Mouse (Mus musculus): ENCODE results near the gene Atp13a2.

Atp13a2 gene

DNA sequence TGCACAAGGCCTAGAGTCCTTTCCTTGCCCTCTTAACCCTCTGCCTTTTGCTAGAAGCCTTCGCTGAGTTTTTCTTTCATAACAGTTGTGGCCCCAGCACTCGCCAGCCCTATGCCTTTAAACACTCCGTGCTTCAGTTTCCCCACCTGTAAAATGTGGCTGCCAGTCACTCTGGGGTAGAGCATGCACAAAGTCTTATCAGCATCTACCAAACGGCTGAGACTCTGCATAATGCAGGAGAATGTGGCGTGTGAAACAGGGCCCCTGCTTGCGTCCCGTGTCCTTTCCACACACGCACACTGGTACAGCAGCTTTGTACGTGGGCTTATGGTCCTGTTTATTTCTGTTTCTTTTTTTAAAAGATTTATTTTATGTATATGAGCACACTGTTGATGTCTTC, 10.1 kb downstream of the Atp13a2 start:
- no peak for DNase-seq (ENCODE audit: low read depth)

DNA sequence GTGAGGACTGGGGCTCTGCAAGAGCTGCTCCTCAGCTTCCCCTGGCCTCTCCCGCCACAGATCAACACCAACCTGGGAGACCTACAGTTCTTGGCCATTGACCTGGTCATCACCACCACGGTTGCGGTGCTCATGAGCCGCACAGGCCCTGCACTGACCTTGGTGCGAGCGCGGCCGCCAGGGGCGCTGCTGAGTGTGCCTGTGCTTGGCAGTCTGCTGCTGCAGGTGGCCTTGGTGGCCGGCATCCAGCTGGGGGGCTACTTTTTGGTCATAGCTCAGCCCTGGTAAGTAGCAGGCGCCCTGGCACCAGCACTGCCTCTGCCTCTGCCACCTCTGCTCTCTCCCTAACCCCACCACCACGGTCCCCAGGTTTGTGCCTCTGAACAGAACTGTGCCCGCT, 19.3 kb downstream of the Atp13a2 start:
- DNase-seq (ENCODE audit: low read depth) = no peak

DNA sequence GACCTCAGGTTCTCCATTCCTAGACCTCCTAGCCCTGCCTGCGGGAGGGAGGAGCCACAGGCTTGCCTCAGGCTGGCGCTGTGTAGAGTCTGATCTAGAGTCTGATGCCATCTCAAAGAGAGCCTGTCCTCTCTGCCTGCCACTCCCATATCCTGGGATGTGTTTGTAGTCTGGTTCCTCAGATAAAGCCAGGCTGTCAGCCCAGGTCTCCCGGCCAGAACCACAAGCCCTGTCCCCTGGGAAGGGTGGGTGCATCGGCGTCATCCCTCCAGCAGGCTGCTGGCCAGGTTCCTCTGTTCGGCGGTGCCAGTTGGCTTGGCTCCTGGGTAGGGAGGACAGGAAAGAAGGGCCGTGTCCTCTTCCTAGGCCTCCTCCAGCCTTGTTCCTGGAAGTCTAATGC, 21.4 kb downstream of the Atp13a2 start:
- no peak for DNase-seq (ENCODE audit: low read depth)

DNA sequence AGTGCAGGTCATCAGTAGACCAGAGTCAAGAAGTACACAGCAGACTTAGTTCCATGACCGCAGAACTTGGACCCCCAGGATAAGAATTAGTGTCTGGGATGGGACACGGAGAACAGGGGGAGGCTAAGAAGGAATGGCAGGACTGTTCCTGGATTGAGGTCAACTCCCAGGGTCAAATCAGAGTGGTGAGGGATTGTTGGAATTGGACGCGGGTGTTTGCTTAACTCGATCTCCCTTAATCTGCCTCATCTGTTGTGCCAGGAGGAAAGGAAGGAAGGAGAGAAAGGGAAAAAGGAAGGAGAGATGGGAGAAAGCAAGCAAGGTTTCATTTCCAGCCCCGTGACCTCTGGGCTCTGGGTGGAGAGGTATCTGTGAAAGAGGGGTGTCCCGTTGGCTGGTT, 23.4 kb downstream of the Atp13a2 start, which contains the start of gene Mfap2:
Gene Mfap2 (plus strand): TSS at position 301 of the 400 bp plus-strand sequence.
- no peak for DNase-seq (ENCODE audit: low read depth)

DNA sequence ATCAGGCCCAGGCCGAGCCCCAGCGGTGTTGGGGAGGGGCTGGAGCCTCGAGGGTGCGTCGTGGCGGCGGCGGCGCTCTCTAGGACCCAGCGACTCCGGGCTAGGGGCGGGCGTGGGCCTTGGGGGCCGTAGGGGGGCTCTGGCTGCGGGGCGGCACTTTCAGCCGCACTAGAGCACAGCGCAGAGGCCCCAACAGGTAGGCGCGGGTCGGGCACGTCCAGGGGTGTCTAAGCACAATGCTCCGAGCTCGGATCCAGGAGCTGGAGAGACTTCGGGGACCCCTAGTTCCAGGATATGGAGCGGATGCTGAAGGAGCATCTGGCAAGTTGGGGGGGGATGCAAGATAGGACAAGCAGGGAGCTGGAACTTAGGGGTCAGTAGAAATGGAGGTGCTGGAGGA, 23.9 kb downstream of the Atp13a2 start:
- DNase-seq (ENCODE audit: low read depth) = no peak

DNA sequence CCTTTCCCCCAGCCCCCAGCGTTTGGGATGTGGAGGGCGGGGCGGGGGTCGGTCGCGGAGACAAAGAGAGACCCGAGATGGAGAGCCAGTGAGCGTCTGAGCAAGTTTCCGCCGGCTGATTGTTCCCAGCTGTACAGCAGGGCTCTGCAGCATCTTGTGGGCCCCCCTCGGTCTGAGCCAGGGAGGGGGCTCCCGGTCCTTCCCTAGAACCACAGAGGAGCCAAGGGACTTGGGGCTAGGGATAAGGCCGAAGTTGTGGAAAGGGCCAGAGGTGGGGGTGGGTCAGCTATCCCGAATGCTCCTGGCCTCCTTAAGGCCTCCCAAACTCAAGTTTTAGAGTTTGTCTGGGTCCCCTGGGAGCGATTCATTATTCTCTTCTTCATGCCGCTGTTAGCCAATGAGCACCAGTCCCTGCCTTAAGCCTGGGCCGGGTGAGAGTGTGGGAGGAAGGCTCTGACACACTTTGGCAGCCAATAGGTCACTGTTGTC, 24.3 kb downstream of the Atp13a2 start:
- DNase-seq (ENCODE audit: low read depth) = no peak

DNA sequence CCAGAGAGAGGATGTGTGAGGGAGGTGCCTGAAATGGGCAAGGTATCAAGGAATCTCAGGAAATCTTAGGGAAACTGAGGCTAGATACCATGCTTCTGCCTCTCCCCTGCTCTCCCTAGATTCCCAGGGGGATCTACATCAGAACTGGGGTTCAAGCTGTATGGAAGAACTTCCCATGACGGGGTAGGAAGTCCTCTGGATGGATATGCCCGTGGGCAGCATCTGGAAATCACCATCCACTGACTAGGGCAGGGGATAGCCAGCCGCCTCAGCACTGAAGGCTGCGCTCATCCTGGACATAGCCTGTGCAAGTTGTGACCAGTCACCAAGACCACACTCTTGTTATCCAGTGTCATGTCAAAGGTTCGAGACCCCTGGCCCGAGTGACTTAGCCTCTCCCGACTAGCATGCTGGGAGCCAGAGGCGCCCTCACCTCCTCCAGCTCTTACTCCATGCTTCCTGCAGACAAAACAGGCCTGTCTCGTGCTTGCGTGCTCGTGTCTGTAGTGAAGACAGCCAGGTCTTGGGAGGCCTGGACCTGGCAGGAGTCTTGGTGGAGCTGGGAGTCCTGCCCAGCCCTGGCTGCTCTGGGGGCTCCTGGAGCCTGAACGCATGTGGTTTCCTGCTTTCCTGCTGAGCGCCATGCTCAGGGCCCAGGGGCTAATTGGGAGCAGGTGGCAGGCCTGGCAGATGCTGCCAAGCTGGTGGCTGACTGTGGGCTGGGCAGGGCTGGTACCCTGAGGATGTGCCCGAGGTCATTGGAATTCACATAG, 25.1 kb downstream of the Atp13a2 start:
- no peak for DNase-seq (ENCODE audit: low read depth)

DNA sequence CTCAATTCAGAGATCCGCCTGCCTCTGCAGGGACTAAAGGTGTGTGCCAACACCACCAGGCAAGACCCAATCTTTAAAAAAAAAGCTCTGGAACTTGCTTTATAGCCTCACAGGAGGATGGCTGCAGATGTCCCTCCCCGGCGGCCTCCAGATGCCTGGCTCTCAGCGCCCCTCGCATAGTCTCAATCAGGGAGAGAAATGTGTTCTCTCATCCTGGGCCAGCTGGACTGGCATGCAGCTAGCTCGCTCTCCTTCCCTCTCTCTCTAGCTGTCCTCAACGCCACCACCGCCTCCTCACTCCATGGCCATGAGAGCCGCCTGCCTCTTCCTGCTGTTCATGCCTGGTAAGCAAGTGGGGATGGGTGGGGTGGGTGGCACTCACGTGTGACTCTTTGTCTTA, 25.9 kb downstream of the Atp13a2 start:
- DNase-seq (ENCODE audit: low read depth) = no peak

DNA sequence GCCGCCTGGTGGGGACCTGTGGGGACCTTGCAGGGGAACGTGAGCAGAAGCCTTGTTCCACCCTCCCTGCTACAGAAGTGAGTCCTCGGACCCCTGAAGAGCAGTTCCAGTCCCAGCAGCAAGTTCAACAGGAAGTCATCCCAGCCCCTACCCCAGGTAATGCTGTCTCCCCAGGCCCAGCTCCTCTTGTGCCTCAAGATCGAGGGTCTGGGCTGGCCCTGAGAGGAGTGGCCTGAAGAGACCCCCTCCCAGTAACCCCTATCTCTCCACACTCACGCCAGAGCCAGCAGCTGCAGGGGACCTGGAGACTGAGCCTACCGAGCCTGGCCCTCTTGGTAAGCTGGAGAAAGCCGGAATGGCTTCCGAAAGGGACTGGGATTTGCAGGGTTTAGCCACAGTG, 27.4 kb downstream of the Atp13a2 start:
- no peak for DNase-seq (ENCODE audit: low read depth)

DNA sequence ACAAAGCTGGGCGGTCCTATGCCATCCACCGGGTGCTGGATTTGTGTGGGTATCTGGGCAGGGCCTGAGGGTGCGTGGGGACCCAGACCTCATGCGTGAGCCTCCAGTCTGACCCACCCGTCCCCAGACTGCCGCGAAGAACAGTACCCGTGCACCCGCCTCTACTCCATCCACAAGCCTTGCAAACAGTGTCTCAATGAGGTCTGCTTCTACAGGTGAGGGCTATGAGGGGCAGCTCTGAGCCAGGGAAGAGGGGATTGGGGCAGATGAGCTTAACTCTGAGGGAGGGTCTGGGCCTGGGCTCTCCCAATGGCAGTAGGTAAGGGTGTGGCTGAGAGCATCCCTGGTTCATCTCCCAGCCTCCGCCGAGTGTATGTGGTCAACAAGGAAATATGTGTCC, 28.2 kb downstream of the Atp13a2 start:
- DNase-seq (ENCODE audit: low read depth) = no peak

DNA sequence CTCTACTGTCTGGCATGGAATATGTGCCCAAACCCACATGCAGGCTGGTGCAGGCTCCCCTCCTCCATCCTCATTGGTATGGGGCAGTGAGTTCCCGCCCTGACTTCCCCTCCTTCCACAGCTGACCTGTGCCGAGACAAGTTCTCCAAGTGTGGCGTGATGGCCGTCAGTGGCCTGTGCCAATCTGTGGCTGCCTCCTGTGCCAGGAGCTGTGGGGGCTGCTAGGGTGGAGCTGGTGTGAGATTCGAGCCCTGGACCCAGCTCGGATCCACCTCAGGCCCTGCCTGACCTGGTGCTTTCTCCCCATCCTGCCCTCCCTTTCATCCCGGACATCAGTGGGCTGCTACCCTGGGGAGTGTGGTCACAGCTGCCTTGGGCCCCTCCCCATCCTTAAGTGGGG, 28.7 kb downstream of the Atp13a2 start:
- no peak for DNase-seq (ENCODE audit: low read depth)

DNA sequence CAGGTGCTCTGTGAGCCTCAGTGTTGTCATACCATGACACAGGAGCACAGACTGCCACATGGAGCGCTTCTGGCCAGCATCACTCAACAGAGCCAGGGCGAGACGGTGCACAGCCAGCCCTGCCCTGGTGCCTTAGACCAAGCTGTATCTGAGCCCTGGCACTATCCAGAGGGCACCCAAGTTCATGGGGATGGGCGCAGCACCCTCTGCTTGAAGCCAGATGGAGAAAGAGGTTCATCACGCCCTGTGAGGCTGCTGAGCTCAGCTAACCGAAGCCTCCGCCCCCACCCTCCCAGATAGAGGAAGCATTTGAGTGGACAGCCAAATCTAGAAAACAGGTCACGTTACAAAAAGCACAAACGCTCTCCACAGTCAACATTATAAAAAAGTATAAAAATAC, 29.6 kb downstream of the Atp13a2 start:
- DNase-seq (ENCODE audit: low read depth) = no peak

DNA sequence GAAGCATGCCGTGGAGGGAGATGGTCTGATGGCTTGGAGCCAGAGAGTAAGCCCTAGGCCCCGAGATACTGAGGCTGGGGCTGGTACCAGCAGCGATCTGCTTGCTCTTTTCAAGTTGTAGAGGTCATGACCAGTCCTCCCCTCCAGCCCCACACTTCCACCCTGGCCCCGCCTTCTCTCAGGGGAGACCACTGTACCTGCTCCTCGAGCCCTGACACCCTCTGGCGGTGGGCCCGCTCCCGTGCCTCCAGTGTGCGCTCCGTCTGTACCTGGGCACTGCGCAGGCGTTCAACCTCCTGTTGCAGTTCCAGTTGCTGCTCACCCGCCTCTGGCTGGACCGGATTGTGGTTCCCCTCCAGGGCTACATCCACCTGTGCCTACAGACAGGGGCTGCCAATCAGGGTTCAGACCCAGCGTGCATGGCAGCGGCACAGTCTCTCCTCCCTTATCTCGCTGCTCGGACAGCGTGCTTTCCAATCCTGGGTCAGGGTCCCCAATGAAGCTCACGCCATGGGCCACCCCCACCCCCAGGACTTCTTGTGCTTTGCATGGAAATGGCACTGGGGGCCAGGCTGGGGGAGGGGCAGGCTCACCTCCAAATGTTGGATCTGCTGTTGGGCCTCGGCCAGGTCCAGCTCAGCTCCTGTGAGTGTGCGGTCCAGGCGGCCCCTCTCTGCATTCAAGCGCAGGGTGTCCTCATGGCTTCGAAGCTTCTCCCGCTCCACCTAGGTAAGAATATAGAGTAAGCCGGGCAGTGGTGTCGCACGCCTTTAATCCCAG, 31.2 kb downstream of the Atp13a2 start:
- DNase-seq (ENCODE audit: low read depth) = no peak

DNA sequence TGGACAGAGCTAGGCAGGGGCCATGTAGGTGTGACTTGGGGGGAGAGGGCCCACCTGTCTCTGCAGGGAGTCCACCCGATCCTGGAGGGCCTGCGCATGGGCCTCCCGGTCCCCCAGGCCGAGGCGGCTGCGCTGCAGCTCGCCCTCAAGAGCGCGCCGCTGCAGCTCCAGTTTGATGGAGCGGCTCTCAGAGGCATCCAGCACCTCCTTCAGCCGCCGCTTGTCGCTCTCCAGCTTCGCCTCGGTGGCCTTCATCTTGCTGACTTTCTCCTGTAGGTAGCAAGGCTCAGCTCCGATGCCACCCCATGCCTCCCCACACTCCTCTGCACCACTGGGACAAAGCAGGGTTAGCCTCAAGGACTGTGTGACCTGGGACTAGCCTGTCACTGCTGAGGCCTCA, 33.5 kb downstream of the Atp13a2 start:
- DNase-seq (ENCODE audit: low read depth) = no peak

DNA sequence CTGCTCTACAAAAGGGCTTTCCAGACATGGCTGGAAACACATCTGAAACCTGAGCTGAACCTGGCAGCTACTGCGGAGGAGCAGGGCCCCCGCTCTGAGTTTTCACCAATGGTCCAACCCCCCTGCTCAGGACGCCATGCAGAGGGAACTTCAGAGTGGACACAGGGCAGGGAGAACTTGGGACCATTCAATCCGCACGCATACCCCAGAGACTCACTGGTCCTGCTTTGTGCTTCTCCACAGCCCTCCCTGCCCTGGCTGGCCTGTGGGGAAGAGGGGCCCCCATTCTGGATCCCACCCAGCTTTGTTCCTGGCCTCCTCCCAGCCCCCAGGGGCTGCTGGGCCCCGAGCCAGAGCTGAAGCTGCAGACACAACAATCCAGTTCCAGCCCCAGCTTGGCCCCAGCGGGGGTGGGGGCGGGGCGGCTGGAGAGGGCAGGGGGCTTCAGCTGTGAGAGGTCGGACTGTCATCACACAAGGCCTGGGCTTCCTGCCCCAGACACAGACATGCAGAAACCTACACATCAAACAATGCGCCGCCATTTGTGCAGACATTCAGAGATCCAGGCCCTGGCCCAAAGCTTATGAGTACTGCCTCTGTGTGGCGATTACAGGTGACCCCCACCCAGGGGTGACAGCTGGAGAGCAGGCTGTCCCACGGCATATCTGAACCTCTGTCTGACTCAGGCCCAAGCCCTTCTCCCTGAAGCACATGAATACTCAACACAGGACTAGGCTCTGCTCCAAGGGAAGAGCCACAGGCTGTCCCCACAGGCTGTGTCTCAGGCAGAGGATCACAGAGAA, 34.3 kb downstream of the Atp13a2 start:
- no peak for DNase-seq (ENCODE audit: low read depth)

DNA sequence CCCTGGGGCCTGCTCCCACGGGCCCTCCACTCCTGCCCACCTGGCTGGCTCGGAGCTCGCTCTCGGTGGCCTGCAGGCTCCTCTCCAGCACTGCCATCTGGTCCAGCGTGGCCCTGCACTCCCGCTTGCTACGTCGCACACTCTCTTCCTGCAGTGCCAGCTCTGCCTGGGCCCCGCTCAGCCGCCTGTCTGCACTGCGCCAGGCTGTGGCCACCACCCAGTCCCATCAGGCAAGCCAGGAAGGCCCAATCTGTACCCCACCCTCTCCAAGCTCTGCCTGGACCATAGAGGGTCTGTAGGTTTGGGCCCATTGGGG, 34.9 kb downstream of the Atp13a2 start:
- DNase-seq (ENCODE audit: low read depth) = no peak

DNA sequence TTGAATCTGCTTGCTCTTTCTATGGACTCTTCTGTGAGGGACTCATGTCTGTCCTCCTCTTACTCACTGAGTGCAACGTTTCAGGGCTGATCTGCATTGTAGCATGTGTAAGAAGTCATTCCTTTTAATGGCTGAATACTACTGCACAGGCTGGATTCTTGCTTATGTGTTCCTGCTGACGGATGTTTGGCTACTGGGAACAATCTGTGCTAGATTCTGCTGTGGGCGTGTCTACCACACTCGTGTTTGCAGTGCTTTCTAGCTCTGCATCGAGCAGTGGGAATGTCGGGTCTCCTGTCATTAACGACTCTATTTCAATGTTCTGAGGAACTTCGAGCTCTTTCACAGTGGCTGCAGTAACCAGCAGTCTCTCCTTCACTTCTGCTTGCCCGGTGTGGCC, 37.4 kb downstream of the Atp13a2 start:
- no peak for DNase-seq (ENCODE audit: low read depth)

DNA sequence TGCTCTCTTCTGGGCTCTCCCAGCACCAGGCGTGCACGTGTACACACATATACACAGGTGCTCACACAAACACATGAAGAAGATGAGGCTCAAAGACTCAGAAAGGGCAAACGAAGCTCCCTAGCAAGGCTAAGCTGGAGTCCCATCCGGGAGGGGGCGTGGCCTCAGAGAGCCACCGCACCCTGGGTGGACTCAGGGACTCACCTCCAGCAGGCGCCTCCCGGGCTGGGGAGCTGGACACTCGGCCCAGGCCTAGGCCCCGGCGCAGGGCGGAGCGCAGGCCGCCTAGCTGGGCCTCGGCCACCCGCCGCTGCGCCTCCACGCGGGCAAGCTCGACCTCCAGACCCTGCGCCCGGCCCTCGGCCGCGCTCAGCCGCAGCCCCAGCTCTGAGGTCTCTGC, 38.3 kb downstream of the Atp13a2 start:
- DNase-seq (ENCODE audit: low read depth) = no peak

DNA sequence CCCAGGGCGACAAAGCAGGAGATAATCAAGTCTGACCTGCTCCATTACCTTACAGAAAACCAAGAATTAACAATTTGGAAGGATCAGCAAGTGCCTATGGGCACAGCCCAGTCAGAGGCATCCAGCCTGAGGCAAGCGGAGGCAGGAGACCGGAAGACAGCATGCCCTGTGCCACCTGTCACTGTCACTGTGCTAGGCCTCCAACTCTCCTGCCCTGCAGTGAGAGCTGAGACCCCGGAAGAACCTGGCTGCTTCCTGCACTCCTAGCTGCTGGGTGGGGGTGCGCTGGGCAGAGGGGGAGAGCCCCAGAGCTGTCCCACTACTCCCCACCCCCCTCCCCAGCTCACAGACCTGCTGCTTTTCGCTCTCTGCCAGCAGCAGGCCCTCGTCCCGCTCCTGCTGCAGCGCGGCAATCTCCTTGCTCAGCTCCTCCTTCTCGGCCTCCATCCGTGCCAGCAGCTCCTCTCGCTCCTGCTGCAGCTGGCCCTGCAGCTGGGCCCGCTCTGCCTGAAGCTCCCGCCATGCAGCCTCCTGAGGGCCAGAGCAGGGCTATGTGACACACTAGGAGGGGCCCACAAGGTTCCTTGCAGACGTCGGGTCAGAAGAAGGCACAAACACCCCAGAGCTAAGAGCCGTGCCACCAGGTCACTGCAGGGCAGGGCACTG, 44.0 kb downstream of the Atp13a2 start:
- DNase-seq (ENCODE audit: low read depth) = no peak

DNA sequence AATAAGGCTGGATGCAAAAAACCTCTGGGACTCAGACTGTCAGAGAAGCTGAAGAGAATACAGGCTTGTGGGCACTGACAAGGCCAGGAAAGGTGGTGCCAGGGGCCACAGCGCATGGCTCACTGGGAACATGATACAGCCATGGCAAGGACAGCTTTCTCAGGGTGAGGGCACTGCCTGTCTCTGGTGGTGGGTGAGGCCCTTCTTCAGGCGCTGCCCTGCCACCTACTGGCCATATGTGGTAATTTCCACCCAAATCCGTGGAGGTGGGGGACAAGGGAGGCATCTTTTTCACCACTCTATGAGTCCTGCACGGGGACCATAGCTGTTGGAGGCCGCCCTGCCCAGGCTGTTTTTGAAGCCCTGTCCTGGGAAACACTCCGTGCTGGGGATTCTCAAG, 45.1 kb downstream of the Atp13a2 start:
- peak; percentile 87 for DNase-seq (ENCODE audit: low read depth)

DNA sequence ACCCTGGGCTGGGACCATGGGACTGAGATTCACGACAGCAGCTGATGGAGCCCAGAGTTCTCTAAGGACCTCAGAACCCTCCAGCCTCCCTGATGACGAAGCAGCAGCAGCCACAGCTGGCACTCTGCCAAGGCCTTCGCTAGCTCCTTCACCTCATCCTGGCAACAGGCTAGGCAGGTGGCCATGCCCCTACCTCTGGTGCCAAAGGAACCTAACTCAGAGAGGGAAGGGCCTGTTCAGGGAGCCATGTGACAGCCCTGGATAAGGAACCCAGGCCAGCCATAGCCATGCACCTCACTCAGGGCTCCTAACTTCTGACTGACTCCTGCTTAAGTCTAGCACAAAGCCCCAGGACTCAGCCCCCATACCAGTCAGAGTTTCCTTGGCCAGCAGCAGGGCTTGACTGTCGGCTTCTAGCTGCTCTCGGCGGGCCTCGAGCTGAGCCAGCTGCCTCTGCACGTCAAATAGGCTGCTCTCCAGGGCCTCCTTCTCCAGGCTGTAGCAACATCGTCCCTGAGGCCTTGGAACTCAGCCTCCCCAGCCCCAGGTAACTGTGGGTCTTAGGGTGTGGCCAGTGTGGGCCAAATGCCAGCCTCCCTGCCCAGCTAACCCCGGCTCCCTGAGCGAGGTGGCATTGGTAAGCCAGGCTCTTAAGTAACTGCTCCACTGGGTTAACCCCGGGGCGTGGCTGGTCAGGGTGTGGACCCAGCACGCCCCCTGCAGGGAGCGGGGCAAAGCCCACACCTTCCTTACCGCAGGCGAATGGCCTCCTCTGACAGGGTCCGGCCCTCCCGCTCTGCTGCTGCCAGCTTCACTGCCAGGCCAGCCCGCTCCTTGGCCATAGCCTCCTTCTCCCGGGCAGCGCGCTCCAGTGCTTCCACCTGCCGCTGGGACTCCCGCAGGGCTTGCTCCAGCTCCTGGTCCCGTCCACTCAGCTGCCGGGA, 47.2 kb downstream of the Atp13a2 start:
- DNase-seq (ENCODE audit: low read depth) = no peak

Data from induced T-regulatory cell, adult 2 months (primary cell).